Mouse (Mus musculus): Measurements from ENCODE around the gene Srgap3.

DNA sequence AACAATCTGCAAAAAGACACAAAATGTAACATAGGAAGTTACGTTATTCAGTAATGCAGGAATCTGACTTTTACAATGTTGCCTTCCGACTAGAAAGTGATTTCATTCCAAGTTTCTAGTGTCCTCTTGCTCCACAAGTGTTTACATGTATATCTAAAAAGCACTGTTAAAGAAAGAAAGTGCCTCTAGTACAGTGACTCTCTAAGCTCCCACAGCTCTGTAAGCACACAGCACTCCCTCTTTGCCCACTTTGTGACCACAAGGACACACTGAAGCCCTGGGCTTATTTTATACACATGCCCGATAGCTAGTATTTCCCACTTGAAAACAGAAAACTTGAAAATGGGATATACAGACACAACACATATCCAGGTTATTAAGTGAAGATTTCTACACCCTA is 259.0 kb downstream of the Srgap3 start:
- TF ChIP-seq CTCF (IDR thresholded peaks at IDR 0.05; ENCODE audit: low read depth) (no peak), EP300 (IDR thresholded peaks at IDR 0.05; ENCODE audit: low read depth) (no peak)

All from liver, postnatal 0 days (tissue).